Mouse (Mus musculus) heart, adult 8-10 months (tissue): ENCODE results near the gene 4930518I15Rik. TPM values are rescaled to one million over a fixed set of nuclear protein-coding genes. Genes with fewer than 3 reads are reported as not detected.

Experiments used
- total RNA-seq, 4 experiments: library from RNA; stranded (reverse); gene quantifications; 2 replicates each; pipeline ENCODE4 v1.2.4; 2022

4930518I15Rik gene
- total RNA-seq, 4 experiments from 2014 or later = 0.40 to 1.4 (median 0.56) TPM

Other genes starting within 250 kb of the 4930518I15Rik start
- 10 to 100 TPM; 29.1 to 42.6 (median 32.1) TPM for gene Dlgap4, start 244.2 kb downstream of the 4930518I15Rik start, total RNA-seq
- 10 to 100 TPM; 40.0 to 70.3 (median 65.6) TPM for gene Myl9, start 82.5 kb downstream of the 4930518I15Rik start, total RNA-seq
- under 1 TPM; 0.47 to 0.55 (median 0.51) TPM for gene Tgif2, start 17.9 kb downstream of the 4930518I15Rik start, total RNA-seq
- gene Rab5if, start 5.2 kb upstream of the 4930518I15Rik start, total RNA-seq = 100 to 1,000 TPM in 2 of 4 experiments, 10 to 100 TPM in 2; 90.3 to 107 (median 102) TPM
- gene Sla2, start 29.2 kb upstream of the 4930518I15Rik start, total RNA-seq = under 1 TPM in 1 of 4 experiments, not detected in 3; 0.09 TPM
- gene Ndrg3, start 134.1 kb upstream of the 4930518I15Rik start, total RNA-seq = 10 to 100 TPM; 21.7 to 24.5 (median 22.1) TPM
- 1 to 10 TPM; 1.1 to 2.2 (median 1.6) TPM for gene Dsn1, start 149.2 kb upstream of the 4930518I15Rik start, total RNA-seq
- gene Soga1, start 221.3 kb upstream of the 4930518I15Rik start, total RNA-seq = 10 to 100 TPM in 1 of 4 experiments, 1 to 10 TPM in 3; 8.7 to 11.1 (median 8.9) TPM
- gene Tldc2, start 229.1 kb upstream of the 4930518I15Rik start, total RNA-seq = not detected